Mouse (Mus musculus) mouse trophoblast stem cell (cell line): ENCODE data around the gene Fgfr1op.
"Not testable (repeated sequence)": the region's sequence is repeated elsewhere in the genome, so short reads cannot be mapped to it uniquely, and the experiment has no call there.

ENCODE experiments used
- in situ Hi-C, 2 experiments: fragments of 300-500 bp; cut with MseI, MboI; formaldehyde crosslinking; loops; 2 replicates in 1 of 2; 3 replicates in 1 of 2; pipeline ENCODE4 v1.15.1; 2025

Fgfr1op gene

DNA sequence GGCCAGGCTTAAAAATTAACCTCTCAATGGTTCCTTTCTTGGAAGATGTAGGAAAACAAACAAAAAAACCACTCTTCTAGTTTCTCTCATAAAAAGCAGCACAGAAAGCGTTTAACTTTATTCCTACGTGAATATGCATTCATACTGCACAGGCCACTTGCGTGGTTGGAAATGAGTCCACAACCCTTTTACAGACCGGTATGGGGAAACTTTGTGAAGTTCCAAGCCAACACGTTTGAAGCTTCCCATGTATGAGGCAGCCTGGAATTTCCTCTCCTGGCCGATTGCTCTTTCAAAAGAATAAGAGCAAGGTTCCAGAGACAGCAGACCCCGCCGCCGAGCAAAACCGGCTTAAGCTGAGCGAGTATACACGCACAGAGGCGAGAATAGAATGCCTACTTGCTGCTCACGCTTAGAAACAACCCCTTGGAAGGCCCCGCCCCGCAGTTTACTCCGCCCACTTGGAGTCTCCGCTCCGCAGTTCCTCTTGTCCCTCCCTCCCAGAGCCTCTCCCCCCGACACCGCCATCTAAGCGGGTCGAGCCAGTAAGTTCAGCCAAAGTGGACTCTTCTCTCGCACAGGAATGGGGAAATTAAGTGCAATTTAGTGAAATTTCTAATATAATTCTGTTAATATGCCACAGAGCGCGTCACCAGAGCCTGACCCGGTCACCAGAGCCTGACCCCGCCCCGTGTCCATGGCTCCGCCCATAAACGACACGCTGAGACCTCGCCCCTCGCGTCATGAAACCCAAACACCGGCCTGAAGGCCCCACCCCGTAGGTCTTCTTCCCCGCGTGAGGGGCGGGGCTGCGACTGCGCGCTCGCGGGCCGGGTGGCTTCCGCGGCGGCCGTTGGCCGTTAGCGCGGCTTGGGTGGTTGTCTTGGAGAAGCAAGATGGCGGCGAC, at the start of gene Fgfr1op:
TSS of gene Fgfr1op (plus strand) at position 801 of the 907 bp plus-strand sequence.
- in situ Hi-C loops = not testable (repeated sequence)

DNA sequence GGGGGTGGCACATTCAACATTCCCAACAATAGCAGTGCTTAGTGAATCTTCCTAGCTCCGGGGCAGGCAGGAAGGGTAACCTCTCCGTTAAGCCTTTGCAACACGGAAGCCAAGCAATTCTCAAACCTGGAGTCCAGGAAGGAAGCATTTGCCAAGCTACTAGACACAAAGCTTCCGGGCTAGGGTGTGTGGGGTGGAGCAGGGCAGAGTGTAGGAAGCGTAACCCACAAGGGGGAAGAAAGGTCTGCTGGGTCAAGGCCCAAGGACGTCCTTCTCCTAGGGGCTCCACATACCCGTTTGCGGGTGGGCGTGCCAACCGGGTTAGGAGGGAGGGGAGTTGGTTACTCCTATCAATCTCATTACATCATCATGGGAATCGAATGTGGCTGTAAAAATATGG, 48.9 kb upstream of the Fgfr1op start:
- in situ Hi-C loops = not testable (repeated sequence)

DNA sequence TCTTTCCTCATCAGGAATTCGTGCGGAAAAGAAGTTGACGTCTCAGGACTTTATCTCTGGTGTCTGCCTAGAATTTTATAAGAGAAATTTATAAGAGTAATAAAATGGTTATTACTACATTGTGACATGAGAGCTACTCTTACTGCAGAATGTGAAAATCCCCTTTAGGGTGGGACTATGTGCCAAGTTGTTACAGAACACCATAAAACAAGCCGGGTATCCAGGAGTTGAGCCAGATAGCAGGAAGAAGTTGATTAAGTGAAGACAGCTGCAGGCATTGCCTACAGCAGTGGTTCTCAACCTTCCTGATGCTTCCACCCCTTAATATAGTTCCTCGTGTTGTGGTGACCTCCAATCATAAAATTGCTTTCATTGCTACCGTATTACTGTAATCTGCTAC, 48.4 kb upstream of the Fgfr1op start:
- in situ Hi-C loops = not testable (repeated sequence)

DNA sequence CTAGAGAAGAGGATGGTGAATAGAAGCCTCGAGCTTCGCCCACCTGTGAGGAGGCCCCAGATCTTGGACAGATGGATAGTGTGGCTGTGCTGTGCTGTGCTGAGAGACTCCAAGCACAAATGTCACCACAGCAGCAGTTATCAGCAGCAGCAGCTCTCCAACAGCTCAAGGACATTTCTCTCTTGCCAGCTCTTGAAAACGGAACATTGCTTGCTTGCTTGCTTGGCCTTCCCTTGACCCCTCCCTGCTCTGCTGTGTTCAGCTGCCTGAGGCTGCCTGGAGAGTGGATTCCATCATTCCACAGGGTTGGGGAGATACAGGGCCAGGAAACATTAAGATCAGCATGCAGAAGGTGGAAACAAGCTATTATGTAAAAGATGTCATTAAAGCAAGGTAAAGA, 42.3 kb upstream of the Fgfr1op start:
- in situ Hi-C loops = not testable (repeated sequence)

DNA sequence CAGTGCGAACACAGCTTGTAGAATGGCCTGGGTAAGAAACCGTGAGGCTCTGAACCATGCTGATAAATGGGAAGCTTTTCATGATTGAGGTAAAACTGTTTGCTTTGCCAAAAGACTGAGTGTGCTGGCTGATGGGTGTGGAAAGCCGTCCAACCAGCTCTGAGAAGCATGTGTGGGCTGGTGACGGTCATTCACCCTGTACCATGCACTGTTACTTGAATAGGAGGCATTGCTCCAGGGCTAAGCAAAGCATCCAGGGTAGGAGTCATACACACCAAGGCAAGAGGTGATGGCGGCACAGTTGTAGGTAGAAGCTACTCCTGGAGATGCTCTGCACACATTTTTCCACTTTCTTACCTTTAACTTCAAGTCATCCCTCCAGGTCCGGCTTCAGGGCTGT, 40.7 kb upstream of the Fgfr1op start:
- in situ Hi-C loops = not testable (repeated sequence)

DNA sequence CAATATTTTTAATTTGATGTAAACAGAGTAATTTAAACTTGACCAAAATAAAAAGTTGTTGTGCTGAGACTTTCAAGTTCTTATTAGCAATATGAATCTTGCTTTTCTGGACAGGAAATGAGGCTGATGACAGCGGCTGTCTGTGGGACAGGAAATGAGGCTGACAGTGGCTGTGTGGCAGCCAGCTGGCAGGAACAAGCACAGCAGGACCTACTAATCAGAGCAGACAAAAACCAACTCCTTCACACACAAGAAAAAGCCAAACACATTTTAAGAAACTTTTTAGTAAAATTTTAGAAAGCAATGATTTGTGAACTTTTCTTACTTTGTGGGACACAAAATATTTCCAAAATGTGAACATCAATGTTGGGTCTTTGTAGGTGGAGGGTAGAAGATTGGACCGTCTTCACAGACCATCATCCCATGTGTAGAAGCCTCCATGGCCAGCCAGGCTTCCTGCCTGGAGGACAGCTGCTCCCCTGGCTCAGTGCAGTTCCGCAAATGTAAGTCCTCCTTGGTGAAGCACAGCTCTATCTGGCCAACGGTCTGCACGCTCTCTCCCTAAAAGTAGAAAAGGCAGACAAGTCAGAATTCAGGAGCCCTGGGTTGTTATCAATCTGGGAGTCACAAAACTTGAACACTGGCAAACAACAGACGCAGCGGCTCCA, 36.8 kb upstream of the Fgfr1op start:
- in situ Hi-C loops = not testable (repeated sequence)

DNA sequence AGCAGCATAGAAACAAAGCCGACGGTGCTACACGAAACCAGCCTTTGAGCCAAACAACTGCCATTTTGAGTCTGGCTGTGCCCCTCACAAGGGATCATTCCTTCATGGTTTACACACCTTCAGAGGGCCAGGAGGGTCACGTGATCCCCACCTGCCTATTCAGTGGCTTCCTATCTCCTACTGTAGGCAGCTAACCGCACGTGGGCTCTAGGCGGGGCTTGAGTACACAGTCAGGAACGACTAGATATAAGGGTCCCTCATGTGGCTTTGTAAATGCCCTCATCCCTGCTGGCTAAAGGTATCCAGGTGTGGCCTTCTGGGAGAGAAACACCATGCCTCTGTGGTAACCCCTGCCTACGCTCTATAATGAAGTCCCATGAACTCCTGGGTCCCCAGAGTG, 35.7 kb upstream of the Fgfr1op start:
- in situ Hi-C loops = not testable (repeated sequence)

DNA sequence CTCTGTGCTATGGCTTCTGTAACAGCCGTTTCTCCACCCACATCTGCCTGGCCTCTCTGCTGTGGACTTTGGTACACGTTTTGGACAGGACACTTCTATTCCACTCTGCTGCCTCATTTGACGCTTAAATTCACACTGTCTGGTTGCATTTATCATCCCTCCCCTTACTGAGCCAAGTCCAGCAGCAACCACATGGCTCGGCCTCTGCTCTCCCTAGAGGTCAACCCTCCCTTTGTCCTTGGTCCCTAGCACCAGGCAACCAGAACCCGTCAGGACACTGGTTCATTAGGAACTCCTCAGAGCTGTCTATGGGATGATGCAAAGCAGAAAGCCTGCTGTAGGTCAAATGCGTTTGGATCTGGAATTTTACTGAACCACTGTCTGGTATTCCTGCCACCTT, 34.5 kb upstream of the Fgfr1op start:
- in situ Hi-C loops = not testable (repeated sequence)

DNA sequence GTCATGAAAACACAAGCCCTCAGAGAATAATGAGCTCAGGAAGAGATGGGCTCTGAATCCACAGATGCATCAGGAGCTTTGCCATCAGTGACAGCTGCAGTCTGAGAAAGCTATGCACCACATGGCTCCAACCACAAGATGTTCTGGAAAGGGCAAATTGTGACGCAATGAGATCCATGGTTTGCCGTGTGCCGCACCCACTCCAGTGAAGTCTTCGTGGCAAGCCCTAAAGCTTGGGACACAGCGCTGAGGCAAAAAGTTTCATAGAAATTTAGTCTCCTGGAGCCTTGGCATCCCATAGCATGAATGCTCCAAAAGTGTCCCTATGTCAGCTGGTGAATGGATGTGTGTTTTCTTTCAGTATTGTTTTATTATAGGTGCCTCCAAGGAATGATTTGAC, 27.2 kb upstream of the Fgfr1op start:
- in situ Hi-C loops = not testable (repeated sequence)

DNA sequence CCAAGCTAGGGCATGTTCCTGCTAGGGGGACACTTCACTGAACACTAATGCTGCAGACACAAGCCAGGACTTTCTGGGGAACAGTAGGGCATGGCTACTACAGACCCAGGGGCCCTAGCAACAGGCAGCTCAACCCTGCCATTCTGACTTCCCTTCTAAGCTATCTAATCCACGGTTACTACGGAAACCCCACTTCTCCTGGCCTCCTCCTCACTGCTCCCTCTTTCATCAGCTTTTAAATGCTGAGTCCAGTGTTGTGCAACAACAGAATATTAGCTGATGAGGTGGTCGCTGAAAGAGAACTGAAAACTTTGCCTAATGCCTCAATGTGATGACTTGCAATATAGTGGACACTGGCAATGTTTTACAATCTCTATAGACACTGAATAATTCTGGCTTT, 25.1 kb upstream of the Fgfr1op start:
- in situ Hi-C loops = not testable (repeated sequence)

DNA sequence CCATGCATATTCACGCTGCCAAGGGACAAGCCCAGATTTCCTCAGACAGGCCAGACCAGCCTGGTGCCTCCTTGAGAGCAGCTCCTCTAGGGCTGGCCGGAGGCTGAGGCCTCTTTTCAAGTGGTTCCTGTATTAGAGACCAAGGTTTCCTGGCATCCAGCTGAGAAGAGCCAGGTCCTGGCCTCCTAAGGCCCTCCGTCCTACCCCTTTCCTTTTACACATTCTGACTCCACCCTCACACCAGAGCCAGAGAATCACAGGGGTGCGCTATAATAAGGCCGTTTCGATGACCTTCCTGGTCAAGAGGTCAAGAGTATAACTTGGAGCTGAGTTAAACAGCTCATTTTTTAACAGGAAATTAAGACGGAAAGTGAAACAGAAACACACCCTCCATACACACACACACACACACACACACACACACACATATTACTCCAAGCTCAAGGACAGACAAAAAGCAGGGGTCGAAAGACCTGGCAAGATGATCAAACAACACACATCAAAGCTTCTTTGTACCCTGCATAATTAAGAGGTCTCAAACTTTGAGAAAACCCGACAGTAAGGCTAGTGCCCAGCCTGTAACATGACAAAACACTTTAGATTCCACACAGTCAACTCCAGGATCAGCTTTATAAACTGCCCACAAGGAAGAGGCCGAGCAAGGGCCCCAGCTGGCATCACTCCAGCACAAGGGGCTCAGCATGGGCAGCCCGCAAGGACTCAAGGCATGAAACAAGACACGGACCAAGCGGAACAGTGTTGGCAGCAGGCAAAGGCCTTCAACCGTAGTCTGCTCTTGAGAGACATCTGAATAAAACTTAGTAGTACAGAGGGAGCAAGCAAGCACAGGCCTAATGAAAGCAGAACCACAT, 21.3 kb upstream of the Fgfr1op start:
- in situ Hi-C loops = not testable (repeated sequence)

DNA sequence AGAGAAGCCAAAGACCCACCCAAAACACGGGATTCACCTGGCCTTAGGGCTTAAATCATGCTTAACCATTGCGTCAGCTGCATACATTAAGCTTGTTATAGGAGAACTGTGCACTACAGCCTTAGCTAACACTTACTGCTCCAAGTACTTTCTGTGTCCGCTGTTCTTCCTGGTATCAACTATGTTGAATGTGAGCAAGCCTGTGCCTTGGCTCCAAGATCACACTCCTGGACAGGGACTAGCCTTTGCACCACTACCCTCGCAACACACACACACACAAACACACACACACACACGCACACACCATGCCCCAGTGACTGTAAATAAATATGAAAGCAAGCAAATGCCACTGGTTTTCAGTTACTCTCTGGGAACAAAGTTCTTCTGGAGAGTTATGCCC, 18.4 kb upstream of the Fgfr1op start:
- in situ Hi-C loops = not testable (repeated sequence)

DNA sequence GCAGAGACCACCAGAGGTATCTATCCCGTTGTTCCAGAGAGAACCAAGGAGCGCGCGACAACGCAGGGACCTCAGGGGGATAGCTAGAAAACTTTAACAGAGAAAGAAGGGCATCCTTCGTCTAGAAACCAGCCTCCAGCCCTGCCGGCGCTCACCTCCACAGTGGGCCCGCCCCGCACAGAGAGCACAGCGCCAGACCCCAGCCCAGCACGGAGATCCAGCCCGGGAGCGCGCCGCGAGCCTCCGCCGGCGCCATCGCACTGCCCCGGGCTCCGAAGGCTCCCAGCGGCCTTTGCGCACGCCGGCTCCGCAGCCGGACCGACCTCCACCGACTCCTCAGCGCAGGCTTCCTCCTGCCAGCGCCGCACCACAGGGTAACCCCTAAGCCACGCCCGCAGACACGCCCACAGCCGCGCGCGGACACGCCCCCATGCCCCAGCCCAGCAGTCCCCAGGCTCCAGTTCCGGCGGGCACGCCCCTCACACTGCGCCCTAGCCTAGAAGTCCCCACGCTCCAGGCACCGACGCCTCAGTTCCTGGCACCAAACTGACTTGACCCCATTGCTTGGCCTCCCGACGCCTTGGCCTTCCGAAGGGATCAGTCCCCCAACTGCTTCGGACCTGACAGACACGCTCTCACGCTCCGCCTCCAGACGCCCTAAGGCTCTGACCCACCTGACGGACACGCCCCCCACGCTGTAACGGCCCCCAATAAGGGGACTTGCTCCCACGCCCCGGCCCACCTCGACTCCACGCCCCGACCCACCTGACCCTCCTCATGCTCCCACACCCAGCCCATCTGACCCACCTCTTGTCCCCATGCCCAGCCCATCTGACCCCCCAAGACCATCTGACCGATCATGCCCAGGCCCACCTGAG, 17.6 kb upstream of the Fgfr1op start, which contains the start of the genes Gm49673 and Rnaset2a:
TSS of gene Gm49673 (minus strand) at position 350 of the 878 bp plus-strand sequence.
TSS of gene Rnaset2a (minus strand) at position 659 of the 878 bp plus-strand sequence.
- in situ Hi-C loops = not testable (repeated sequence)

DNA sequence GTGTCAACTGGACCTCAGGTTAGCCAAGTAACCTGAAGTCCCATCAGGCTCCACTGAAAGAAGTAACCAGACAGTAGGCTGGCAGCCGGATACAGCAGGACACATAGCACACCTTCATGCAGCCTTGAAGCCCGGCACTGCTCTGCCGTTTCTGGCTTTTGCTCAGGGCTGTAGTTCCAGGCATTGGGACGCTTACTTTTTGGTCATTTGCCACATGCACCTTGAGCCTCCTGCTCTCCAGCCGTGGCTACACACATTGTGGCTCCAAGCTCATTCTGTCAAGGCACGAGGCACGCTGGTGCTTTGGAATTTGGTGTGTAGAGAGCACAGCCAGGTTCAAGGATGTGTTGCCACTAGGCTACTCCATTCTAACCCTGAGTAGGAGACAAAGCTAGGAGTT, 10.3 kb upstream of the Fgfr1op start:
- in situ Hi-C loops = not testable (repeated sequence)

DNA sequence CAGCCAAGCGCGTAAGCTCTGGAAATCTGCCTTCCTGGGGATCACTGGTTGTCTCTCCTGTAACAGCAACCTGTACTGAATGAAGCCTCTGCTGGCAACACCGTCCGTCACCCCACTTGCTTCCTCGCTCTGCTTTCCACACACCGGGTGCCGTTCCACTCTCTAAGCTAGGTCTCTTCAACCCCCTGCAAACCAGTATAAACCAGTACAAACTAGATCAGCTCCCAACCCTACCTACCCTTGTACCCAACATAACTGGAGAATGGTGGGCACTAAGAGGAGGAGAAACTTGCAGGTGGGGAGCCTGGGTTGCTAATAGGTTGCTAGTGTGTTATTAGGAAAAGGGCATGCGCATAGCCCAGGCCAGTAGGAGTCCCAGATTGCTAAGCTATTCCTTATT, 9.3 kb upstream of the Fgfr1op start:
- in situ Hi-C loops = not testable (repeated sequence)

DNA sequence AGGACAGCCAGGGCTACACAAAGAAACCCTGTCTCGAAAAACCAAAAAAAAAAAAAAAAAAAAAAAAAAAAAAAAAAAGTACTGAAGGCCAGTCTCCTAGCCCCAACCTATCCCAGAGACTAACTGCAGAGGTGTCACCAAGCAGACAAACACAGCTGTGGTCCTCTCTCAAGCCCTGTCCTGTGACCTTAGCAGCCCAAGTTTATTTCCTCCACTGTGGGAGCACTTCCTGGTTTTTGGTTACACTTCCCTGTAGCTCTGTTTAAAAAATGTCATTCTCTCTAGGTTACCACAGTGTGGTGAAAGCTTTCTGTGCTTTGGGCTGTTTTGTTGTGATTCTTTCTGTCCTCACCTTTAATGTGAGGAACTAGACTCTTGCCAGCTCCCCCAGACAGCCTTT, 6.7 kb upstream of the Fgfr1op start:
- in situ Hi-C loops = not testable (repeated sequence)

DNA sequence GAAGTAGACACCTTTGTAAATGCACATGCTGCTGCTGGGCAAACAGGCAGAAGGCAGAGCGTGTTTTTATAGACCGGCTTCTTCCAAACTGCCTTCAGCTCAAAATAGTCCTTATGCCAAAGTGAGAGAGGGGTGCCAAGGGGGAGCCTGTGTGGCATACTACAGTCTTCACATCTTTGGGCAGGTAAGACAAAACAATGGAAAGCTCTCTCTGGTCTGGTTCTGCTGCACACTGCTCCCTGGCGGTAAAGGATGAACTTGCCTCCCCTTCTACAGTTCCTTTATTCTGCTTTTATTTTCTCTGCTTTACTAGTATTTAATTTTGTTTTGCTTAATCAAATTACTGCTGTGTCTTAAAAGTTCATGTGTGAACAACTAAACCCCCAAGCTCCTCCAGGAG, 4.3 kb upstream of the Fgfr1op start:
- in situ Hi-C loops = not testable (repeated sequence)

DNA sequence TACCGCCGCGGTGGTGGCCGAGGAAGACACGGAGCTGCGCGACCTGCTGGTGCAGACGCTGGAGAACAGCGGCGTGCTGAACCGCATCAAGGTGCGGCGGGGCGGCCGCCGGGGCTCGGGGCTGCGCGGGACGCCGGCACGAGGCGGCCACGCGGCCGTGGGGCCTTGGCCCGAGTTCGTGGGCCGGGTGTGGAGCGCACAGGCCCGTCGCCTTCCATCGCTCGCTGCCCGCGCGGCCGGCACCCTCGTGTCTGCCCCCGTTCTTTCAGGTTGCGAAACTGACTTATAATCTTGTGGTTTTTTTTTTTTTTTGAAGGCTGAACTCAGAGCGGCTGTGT, 276 bp downstream of the Fgfr1op start:
- in situ Hi-C loops = not testable (repeated sequence)

DNA sequence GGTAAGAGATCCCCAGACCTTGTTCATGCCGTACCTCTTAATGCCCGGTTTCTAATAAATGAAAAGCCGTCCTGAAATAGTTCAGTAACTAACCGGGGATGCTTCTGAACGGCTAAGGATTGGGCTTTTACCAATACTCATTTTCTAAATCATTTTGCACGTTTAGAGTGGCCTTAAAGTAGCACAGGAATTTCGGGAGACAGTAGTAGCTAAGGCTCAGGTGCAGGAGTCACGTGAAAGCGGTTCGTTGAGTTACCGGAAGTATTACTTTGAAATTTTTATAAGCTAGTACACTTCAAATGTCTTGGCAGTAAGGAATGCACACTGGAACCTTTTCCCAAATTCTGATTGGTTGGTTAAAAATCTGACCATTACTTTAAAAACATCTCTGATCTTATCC, 676 bp downstream of the Fgfr1op start:
- in situ Hi-C loops = not testable (repeated sequence)

DNA sequence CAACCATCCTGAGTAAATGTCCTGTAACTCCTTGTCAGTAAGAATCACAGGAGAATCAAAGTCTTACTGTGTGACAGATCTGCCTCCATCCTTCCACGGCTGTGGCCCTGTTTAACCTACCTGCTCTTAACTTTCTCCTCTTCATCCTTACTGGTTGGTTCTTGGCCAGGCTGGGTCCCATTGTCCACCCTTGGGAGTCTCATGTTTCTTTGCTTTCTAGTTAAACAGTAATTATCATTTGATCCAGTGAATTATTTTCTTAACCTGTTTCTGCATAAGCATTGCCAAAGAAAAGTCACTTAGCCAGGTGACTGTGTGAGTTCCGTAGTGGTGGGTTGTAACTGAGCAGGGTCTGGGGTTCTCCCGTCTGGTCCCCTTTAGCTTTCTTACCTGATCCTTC, 1.2 kb downstream of the Fgfr1op start:
- in situ Hi-C loops = not testable (repeated sequence)

DNA sequence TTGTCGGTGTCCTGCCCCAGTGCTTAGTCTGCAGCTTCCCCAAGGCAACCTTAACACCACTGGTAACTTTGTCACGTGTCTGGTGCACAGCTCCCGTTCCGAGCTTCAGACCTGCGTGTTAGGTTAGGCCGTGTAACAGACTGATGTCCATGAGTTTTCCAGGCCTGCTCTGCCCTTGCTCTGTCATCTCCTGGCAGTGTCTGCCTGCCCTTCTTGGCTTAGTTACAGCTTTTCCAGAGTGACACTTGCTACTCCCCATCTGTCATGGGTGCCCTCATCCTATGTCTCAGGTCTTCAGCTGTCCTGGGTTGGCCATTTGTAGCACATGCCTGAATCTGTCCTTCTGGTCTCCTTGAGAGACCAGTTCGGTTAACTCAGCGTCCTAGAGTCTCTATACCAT, 2.1 kb downstream of the Fgfr1op start:
- in situ Hi-C loops = not testable (repeated sequence)
